Mouse (Mus musculus) MEL (cell line): Measurements from ENCODE around the gene Tmem160. TPM values are rescaled to one million over a fixed set of nuclear protein-coding genes. Genes with fewer than 3 reads are reported as not detected.

Experiments used
- DNase-seq: peaks from one replicate; pipeline ENCODE4 v3.0.0; 2011; ENCODE audit warnings: low read depth, low spot score
- H3K27ac ChIP-seq: 2 replicates; pipeline ENCODE4 v1.5.1; 2012; ENCODE audit warnings: low read depth, mild to moderate bottlenecking, control low read depth, low read length, moderate library complexity; ENCODE audit not compliant: control insufficient read depth
- H3K27me3 ChIP-seq, 2 experiments: fragments of 150-350 bp in 1 of 2; sonication (generic) in 1 of 2; 2 replicates each; pipeline ENCODE4 v1.6.1; 2012; ENCODE audit warnings: low read length in 2 of 2, mild to moderate bottlenecking in 2 of 2, improper control_type of control experiment in 1 of 2, moderate library complexity in 1 of 2; ENCODE audit not compliant: insufficient read depth in 2 of 2, control insufficient read depth in 1 of 2
- H3K36me3 ChIP-seq, 2 experiments: 2 replicates each; pipeline ENCODE4 v1.6.1; 2012 to 2014; ENCODE audit warnings: low read length in 2 of 2, improper control_type of control experiment in 1 of 2, inconsistent platforms in 1 of 2, mild to moderate bottlenecking in 1 of 2; ENCODE audit not compliant: insufficient read depth in 2 of 2, control insufficient read depth in 1 of 2
- H3K4me1 ChIP-seq, 2 experiments: fragments of 150-350 bp in 1 of 2; sonication (generic) in 1 of 2; 2 replicates each; pipeline ENCODE4 v1.6.1; 2012; ENCODE audit warnings: low read length in 2 of 2, improper control_type of control experiment in 1 of 2, mild to moderate bottlenecking in 1 of 2; ENCODE audit not compliant: insufficient read depth in 2 of 2, control insufficient read depth in 1 of 2
- H3K4me3 ChIP-seq, 2 experiments: fragments of 150-350 bp in 1 of 2; sonication (generic) in 1 of 2; 2 replicates each; pipeline ENCODE4 v1.5.1; 2012; ENCODE audit warnings: low read depth in 2 of 2, low read length in 2 of 2, mild to moderate bottlenecking in 2 of 2, moderate library complexity in 2 of 2, control low read depth in 1 of 2, improper control_type of control experiment in 1 of 2; ENCODE audit not compliant: control insufficient read depth in 1 of 2, insufficient read depth in 1 of 2
- H3K79me2 ChIP-seq: 2 replicates; pipeline ENCODE4 v1.6.1; 2012; ENCODE audit warnings: mild to moderate bottlenecking, low read length, moderate library complexity; ENCODE audit not compliant: control insufficient read depth, poor library complexity, insufficient read depth
- H3K9ac ChIP-seq: 2 replicates; pipeline ENCODE4 v1.6.1; 2012; ENCODE audit warnings: low read depth, mild to moderate bottlenecking, control low read depth, low read length, moderate library complexity; ENCODE audit not compliant: control insufficient read depth, poor library complexity, severe bottlenecking
- H3K9me3 ChIP-seq: fragments of 150-350 bp; sonication (generic); replicated peaks from 2 replicates; pipeline ENCODE4 v1.6.1; 2012; ENCODE audit warnings: mild to moderate bottlenecking, low read length, improper control_type of control experiment, moderate library complexity; ENCODE audit not compliant: insufficient read depth
- CHD1 ChIP-seq: IDR thresholded peaks from 2 replicates; pipeline ENCODE4 v1.6.1; 2012; ENCODE audit warnings: low read depth, mild to moderate bottlenecking, inconsistent platforms, low read length, improper control_type of control experiment
- CHD2 ChIP-seq: IDR thresholded peaks from 2 replicates; pipeline ENCODE4 v1.6.1; 2011; ENCODE audit warnings: low read length, improper control_type of control experiment
- CTCF ChIP-seq, 3 experiments: IDR thresholded peaks in 2 of 3; conservative IDR thresholded peaks in 1 of 3; 2 replicates each; pipeline ENCODE4 v1.5.1; 2011 to 2012; ENCODE audit warnings: low read length in 3 of 3, low read depth in 2 of 3, mild to moderate bottlenecking in 2 of 3, improper control_type of control experiment in 1 of 3, inconsistent platforms in 1 of 3, mixed read lengths in 1 of 3, moderate library complexity in 1 of 3; ENCODE audit not compliant: control insufficient read depth in 1 of 3, insufficient read depth in 1 of 3, poor library complexity in 1 of 3, severe bottlenecking in 1 of 3
- E2F4 ChIP-seq: IDR thresholded peaks from 2 replicates; pipeline ENCODE4 v1.6.1; 2011; ENCODE audit warnings: low read depth, low read length, improper control_type of control experiment, borderline replicate concordance
- EP300 ChIP-seq, 2 experiments: IDR thresholded peaks; 2 replicates each; pipeline ENCODE4 v1.6.1; 2011; ENCODE audit warnings: improper control_type of control experiment in 2 of 2, low read length in 2 of 2, low read depth in 1 of 2, mild to moderate bottlenecking in 1 of 2
- GABPA ChIP-seq: IDR thresholded peaks from 2 replicates; pipeline ENCODE4 v1.6.1; 2012; ENCODE audit warnings: low read depth, mild to moderate bottlenecking, inconsistent platforms, low read length, improper control_type of control experiment, moderate library complexity
- HCFC1 ChIP-seq: IDR thresholded peaks from 2 replicates; pipeline ENCODE4 v1.6.1; 2012; ENCODE audit warnings: low read depth, mild to moderate bottlenecking, inconsistent platforms, low read length, improper control_type of control experiment, moderate library complexity
- KAT2A ChIP-seq: conservative IDR thresholded peaks from 2 replicates; pipeline ENCODE4 v1.6.1; 2012; ENCODE audit warnings: low read depth, low read length, improper control_type of control experiment, inconsistent platforms
- MAX ChIP-seq: IDR thresholded peaks from 2 replicates; pipeline ENCODE4 v1.6.1; 2011; ENCODE audit warnings: low read length, improper control_type of control experiment
- MAZ ChIP-seq: IDR thresholded peaks from 2 replicates; pipeline ENCODE4 v1.6.1; 2012; ENCODE audit warnings: low read depth, mild to moderate bottlenecking, inconsistent platforms, low read length, improper control_type of control experiment
- MXI1 ChIP-seq: IDR thresholded peaks from 2 replicates; pipeline ENCODE4 v1.6.1; 2011; ENCODE audit warnings: mild to moderate bottlenecking, low read depth, low read length, improper control_type of control experiment
- MYB ChIP-seq: IDR thresholded peaks from 2 replicates; pipeline ENCODE4 v1.6.1; 2011; ENCODE audit warnings: mild to moderate bottlenecking, low read depth, low read length, improper control_type of control experiment
- MYC ChIP-seq: IDR thresholded peaks from 2 replicates; pipeline ENCODE4 v1.6.1; 2011; ENCODE audit warnings: low read depth, mild to moderate bottlenecking, low read length, improper control_type of control experiment, moderate library complexity
- NELFE ChIP-seq: IDR thresholded peaks from 2 replicates; pipeline ENCODE4 v1.6.1; 2011; ENCODE audit warnings: low read depth, low read length, improper control_type of control experiment
- NRF1 ChIP-seq: IDR thresholded peaks from 2 replicates; pipeline ENCODE4 v1.6.1; 2014; ENCODE audit warnings: low read depth, mild to moderate bottlenecking, inconsistent platforms, low read length, improper control_type of control experiment, moderate library complexity; ENCODE audit not compliant: poor library complexity, insufficient read depth, severe bottlenecking
- POLR2AphosphoS2 ChIP-seq: IDR thresholded peaks from 2 replicates; pipeline ENCODE4 v1.6.1; 2011; ENCODE audit warnings: low read length, improper control_type of control experiment
- POLR2AphosphoS5 ChIP-seq: IDR thresholded peaks from 2 replicates; pipeline ENCODE4 v1.6.1; 2012; ENCODE audit warnings: low read depth, borderline replicate concordance, mild to moderate bottlenecking, inconsistent platforms, low read length, moderate library complexity, mixed read lengths
- RAD21 ChIP-seq: IDR thresholded peaks from 2 replicates; pipeline ENCODE4 v1.6.1; 2011; ENCODE audit warnings: mild to moderate bottlenecking, low read depth, low read length, improper control_type of control experiment
- SIN3A ChIP-seq: IDR thresholded peaks from 2 replicates; pipeline ENCODE4 v1.6.1; 2012; ENCODE audit warnings: low read length, improper control_type of control experiment, inconsistent platforms
- SMC3 ChIP-seq: IDR thresholded peaks from 2 replicates; pipeline ENCODE4 v1.6.1; 2011; ENCODE audit warnings: low read depth, low read length, improper control_type of control experiment
- TBP ChIP-seq: IDR thresholded peaks from 2 replicates; pipeline ENCODE4 v1.8.0; 2011; ENCODE audit warnings: low read depth, low read length, improper control_type of control experiment
- USF1 ChIP-seq: IDR thresholded peaks from 2 replicates; pipeline ENCODE4 v1.6.1; 2014; ENCODE audit warnings: low read depth, mild to moderate bottlenecking, inconsistent platforms, low read length, improper control_type of control experiment, moderate library complexity
- USF2 ChIP-seq, 2 experiments: IDR thresholded peaks; 2 replicates each; pipeline ENCODE4 v1.6.1; 2011 to 2012; ENCODE audit warnings: improper control_type of control experiment in 2 of 2, low read length in 2 of 2, borderline replicate concordance in 1 of 2, inconsistent platforms in 1 of 2, low read depth in 1 of 2, mild to moderate bottlenecking in 1 of 2; ENCODE audit not compliant: insufficient read depth in 1 of 2
- ZMIZ1 ChIP-seq: IDR thresholded peaks from 2 replicates; pipeline ENCODE4 v1.6.1; 2012; ENCODE audit warnings: low read depth, mild to moderate bottlenecking, inconsistent platforms, low read length, improper control_type of control experiment, moderate library complexity
- ZNF384 ChIP-seq: IDR thresholded peaks from 2 replicates; pipeline ENCODE4 v1.6.1; 2012; ENCODE audit warnings: low read depth, mild to moderate bottlenecking, inconsistent platforms, low read length, improper control_type of control experiment
- polyA plus RNA-seq, 2 experiments: library from polyadenylated mRNA; stranded (reverse) in 1 of 2; unstranded in 1 of 2; fragments of >175 nt in 1 of 2; fragments of >200 nt in 1 of 2; gene quantifications; 2 replicates each; pipeline versions ENCODE4 v1.2.1 to v1.2.4; 2012; ENCODE audit warnings: low replicate concordance in 2 of 2, low read depth in 1 of 2; ENCODE audit not compliant: insufficient read length in 2 of 2, insufficient read depth in 1 of 2, missing spikeins in 1 of 2
- total RNA-seq: library from RNA; depleted of rRNA; stranded (reverse); fragments of 300-350 nt; gene quantifications from 2 replicates; pipeline ENCODE4 v1.2.3, GENCODE M21; 2012

Tmem160 gene
- total and polyA plus RNA-seq, 3 experiments: 73.3 to 90.1 TPM; not detected in 1

- no peak overlapping the region for H3K4me3 ChIP-seq
- TF ChIP-seq MAX (no peak), MYC (no peak), POLR2AphosphoS5 (no peak), USF2 (IDR thresholded peaks at IDR 0.05; ENCODE audit: borderline replicate concordance in 1 of 2, insufficient read depth in 1 of 2, low read depth in 1 of 2, low read length in 2 of 2) (no peak), SMC3 (no peak), MAZ (no peak), ZMIZ1 (no peak), GABPA (no peak), CHD2 (no peak), HCFC1 (no peak), USF1 (no peak), POLR2AphosphoS2 (no peak), MXI1 (no peak), E2F4 (no peak), KAT2A (no peak), MYB (no peak)
- no peaks in the 10 kb centered on the region for H3K9me3 ChIP-seq
- no peaks in the 10 kb centered on the region for H3K79me2 ChIP-seq
- DNase-seq: no peak
- H3K36me3 ChIP-seq: peaks cover 0 to 18% of the 10 kb centered on the region in 2 experiments; a peak in 2 of 4 replicates
- H3K27ac ChIP-seq: no peak overlapping the region
- H3K27me3 ChIP-seq: no peaks in the 10 kb centered on the region
- H3K4me1 ChIP-seq: no peaks in the 10 kb centered on the region
- H3K9ac ChIP-seq: no peak overlapping the region
These were observed 33.9 kb upstream of the Tmem160 start for GRCm38 (mm10) chr7:16418713-16419112.

GRCm38 (mm10) chr7:16420493-16421118 is 32.0 kb upstream of the Tmem160 start:
- Histone ChIP-seq H3K27ac (no peak overlapping the region), H3K9ac (no peak overlapping the region), H3K27me3 (no peaks in the 10 kb centered on the region), H3K9me3 (no peaks in the 10 kb centered on the region), H3K4me1 (no peaks in the 10 kb centered on the region), H3K36me3 (peaks cover 0 to 27% of the 10 kb centered on the region in 2 experiments; a peak in 2 of 4 replicates), H3K79me2 (no peaks in the 10 kb centered on the region), H3K4me3 (no peak overlapping the region)
- no peak for DNase-seq
- no peak for TF ChIP-seq E2F4
- TF ChIP-seq CTCF (IDR thresholded peaks at IDR 0.05 in 2 of 3, conservative IDR thresholded peaks at IDR 0.05 in 1 of 3; ENCODE audit: control insufficient read depth in 1 of 3, insufficient read depth in 1 of 3, low read depth in 2 of 3, low read length in 3 of 3, poor library complexity in 1 of 3, severe bottlenecking in 1 of 3): no peak
- no peak for TF ChIP-seq GABPA
- no peak for TF ChIP-seq SMC3
- TF ChIP-seq SIN3A: no peak
- TF ChIP-seq EP300 (IDR thresholded peaks at IDR 0.05; ENCODE audit: low read depth in 1 of 2, low read length in 2 of 2): no peak
- TF ChIP-seq ZMIZ1: no peak
- no peak for TF ChIP-seq RAD21
- no peak for TF ChIP-seq TBP
- no peak for TF ChIP-seq NELFE
- TF ChIP-seq NRF1: no peak
- no peak for TF ChIP-seq CHD1
- TF ChIP-seq ZNF384: no peak
- TF ChIP-seq CHD2: no peak
- no peak for TF ChIP-seq MAZ
- TF ChIP-seq HCFC1: no peak
